Mouse (Mus musculus) CD4-positive, CD25-positive, alpha-beta regulatory T cell (primary cell): ENCODE measurements around the gene Dusp19. TPM values are rescaled to one million over a fixed set of nuclear protein-coding genes. Genes with fewer than 3 reads are reported as not detected.

ENCODE experiments used
- polyA plus RNA-seq: library from polyadenylated mRNA; unstranded; fragments of 100-300 nt; shearing (Covaris generic); gene quantifications from one replicate; pipeline ENCODE4 v1.2.1, GENCODE M21; 2017

Dusp19 gene
- 14.6 TPM for polyA plus RNA-seq

GRCm38 (mm10) chr2:80616854-80617737 lies at the start of gene Dusp19, which contains the start of gene Nup35:
Dusp19 (plus strand) TSS chr2:80617045.
Nup35 (plus strand) TSS chr2:80617236.

GRCm38 (mm10) chr2:80581043-80581711 lies 35.7 kb upstream of the Dusp19 start, which contains the start of gene Nckap1:
Nckap1 (minus strand) TSS chr2:80581380.

Other genes with a start within 250 kb of the Dusp19 start
- not detected for gene Frzb, start 169.4 kb upstream of the Dusp19 start, polyA plus RNA-seq
- gene Nckap1, start 35.7 kb upstream of the Dusp19 start, polyA plus RNA-seq: 9.2 TPM
- 29.1 TPM for gene Nup35, start 191 bp downstream of the Dusp19 start, polyA plus RNA-seq